Mouse (Mus musculus): ENCODE measurements around the gene Psme3.
"Not testable (repeated sequence)": the region's sequence is repeated elsewhere in the genome, so short reads cannot be mapped to it uniquely, and the experiment has no call there.

Gene Psme3

GRCm38 (mm10) chr11:101312150-101312549, 3.9 kb upstream of the Psme3 start:
- peak; percentile 73 for DNase-seq (ENCODE audit: low read depth)

- peak; percentile 25 for DNase-seq (ENCODE audit: low read depth)
These were observed 1.4 kb upstream of the Psme3 start for GRCm38 (mm10) chr11:101314567-101314966.

GRCm38 (mm10) chr11:101315082-101315650, 847 bp upstream of the Psme3 start:
- DNase-seq (ENCODE audit: low read depth) = peak; percentile 14

GRCm38 (mm10) chr11:101316501-101316917, 496 bp downstream of the Psme3 start:
- peak; percentile 66 for DNase-seq (ENCODE audit: low read depth)

GRCm38 (mm10) chr11:101323609-101324008, 7.6 kb downstream of the Psme3 start:
- DNase-seq (ENCODE audit: low read depth) = peak; percentile 70

GRCm38 (mm10) chr11:101324763-101325162, 8.8 kb downstream of the Psme3 start, which contains the start of gene Aoc2:
Gene Aoc2 (plus strand): TSS chr11:101325063.
- no peak for DNase-seq (ENCODE audit: low read depth)

- not testable (repeated sequence) for DNase-seq (ENCODE audit: low read depth)
These were observed 9.2 kb downstream of the Psme3 start for GRCm38 (mm10) chr11:101325201-101325600.

GRCm38 (mm10) chr11:101326147-101326546, 10.1 kb downstream of the Psme3 start:
- DNase-seq (ENCODE audit: low read depth) = no peak

GRCm38 (mm10) chr11:101327311-101327710, 11.3 kb downstream of the Psme3 start:
- DNase-seq (ENCODE audit: low read depth) = no peak

- DNase-seq (ENCODE audit: low read depth) = no peak
These were observed 13.1 kb downstream of the Psme3 start for GRCm38 (mm10) chr11:101328941-101329635.

- no peak for DNase-seq (ENCODE audit: low read depth)
These were observed 14.4 kb downstream of the Psme3 start, which contains the start of gene Aoc3 for GRCm38 (mm10) chr11:101330371-101330924. Gene Aoc3 (plus strand): TSS chr11:101330605.

- not testable (repeated sequence) for DNase-seq (ENCODE audit: low read depth)
These were observed 14.9 kb downstream of the Psme3 start for GRCm38 (mm10) chr11:101330961-101331360.

GRCm38 (mm10) chr11:101332537-101332936, 16.5 kb downstream of the Psme3 start:
- DNase-seq (ENCODE audit: low read depth) = no peak

- no peak for DNase-seq (ENCODE audit: low read depth)
These were observed 18.0 kb downstream of the Psme3 start for GRCm38 (mm10) chr11:101334023-101334422.

GRCm38 (mm10) chr11:101334516-101334915, 18.5 kb downstream of the Psme3 start:
- DNase-seq (ENCODE audit: low read depth) = no peak

- no peak for DNase-seq (ENCODE audit: low read depth)
These were observed 19.7 kb downstream of the Psme3 start for GRCm38 (mm10) chr11:101335685-101336084.

GRCm38 (mm10) chr11:101338123-101338760, 22.2 kb downstream of the Psme3 start:
- peak; percentile 61 for DNase-seq (ENCODE audit: low read depth)

GRCm38 (mm10) chr11:101347083-101347775, 31.2 kb downstream of the Psme3 start:
- peak; percentile 26 for DNase-seq (ENCODE audit: low read depth)

- no peak for DNase-seq (ENCODE audit: low read depth)
These were observed 32.8 kb downstream of the Psme3 start for GRCm38 (mm10) chr11:101348774-101349173.

- no peak for DNase-seq (ENCODE audit: low read depth)
These were observed 33.2 kb downstream of the Psme3 start for GRCm38 (mm10) chr11:101349216-101349615.

GRCm38 (mm10) chr11:101351100-101351720, 35.2 kb downstream of the Psme3 start:
- DNase-seq (ENCODE audit: low read depth) = no peak

- DNase-seq (ENCODE audit: low read depth) = no peak
These were observed 35.7 kb downstream of the Psme3 start for GRCm38 (mm10) chr11:101351721-101352111.
